Mouse (Mus musculus) intestine, postnatal 0 days (tissue): Measurements from ENCODE around the gene Tdrd12. TPM values are rescaled to one million over a fixed set of nuclear protein-coding genes. Genes with fewer than 3 reads are reported as not detected.
A peak's percentile ranks its signal among the peaks of the same experiment; 100 is the strongest.

Experiments used
- ATAC-seq: fragments of 200-750 bp; cut with Nextera tagmentation; 2 replicates; pipeline ENCODE4 v1.8.0; 2017; ENCODE audit warnings: mild to moderate bottlenecking, moderate TSS enrichment, moderate library complexity
- H3K27ac ChIP-seq: fragments of 300-500 bp; sonication (generic); 2 replicates; pipeline ENCODE4 v1.5.1; 2014; ENCODE audit warnings: mild to moderate bottlenecking, low read depth, low read length, moderate library complexity
- H3K27me3 ChIP-seq: fragments of 300-500 bp; sonication (generic); replicated peaks from 2 replicates; pipeline ENCODE4 v1.6.1; 2014; ENCODE audit warnings: low read length, mixed read lengths; ENCODE audit not compliant: control insufficient read depth, insufficient read depth
- H3K36me3 ChIP-seq: fragments of 300-500 bp; sonication (generic); 2 replicates; pipeline ENCODE4 v1.6.1; 2014; ENCODE audit warnings: mild to moderate bottlenecking, moderate library complexity; ENCODE audit not compliant: control insufficient read depth, insufficient read depth
- H3K4me1 ChIP-seq: fragments of 300-500 bp; sonication (generic); replicated peaks from 2 replicates; pipeline ENCODE4 v1.6.1; 2014; ENCODE audit warnings: antibody characterized with exemption, low read length, mixed read lengths; ENCODE audit not compliant: control insufficient read depth, insufficient read depth
- H3K4me2 ChIP-seq: fragments of 300-500 bp; sonication (generic); replicated peaks from 2 replicates; pipeline ENCODE4 v1.6.1; 2014; ENCODE audit warnings: low read depth, mild to moderate bottlenecking, moderate library complexity
- H3K4me3 ChIP-seq: fragments of 300-500 bp; sonication (generic); 2 replicates; pipeline ENCODE4 v1.5.1; 2014; ENCODE audit warnings: low read depth, low read length
- H3K9ac ChIP-seq: fragments of 300-500 bp; sonication (generic); 2 replicates; pipeline ENCODE4 v1.6.1; 2014; ENCODE audit warnings: mild to moderate bottlenecking, low read depth, low read length
- H3K9me3 ChIP-seq: fragments of 300-500 bp; sonication (generic); 2 replicates; pipeline ENCODE4 v1.6.1; 2016; ENCODE audit warnings: mixed run types; ENCODE audit not compliant: control insufficient read depth
- CTCF ChIP-seq: sonication (generic); IDR thresholded peaks from 2 replicates; pipeline ENCODE4 v1.5.1; 2016; ENCODE audit warnings: low read depth, mild to moderate bottlenecking, control low read depth, antibody characterized with exemption, moderate library complexity
- WGBS: fragments of 180-500 bp; shearing (Covaris S2); extraction: QIAGEN DNeasy Blood & Tissue Kit; methylation state at CpG from one replicate; pipeline ENCODE4 v1.1.7; 2014; 5-methylcytosine and 5-hydroxymethylcytosine counted together
- polyA plus RNA-seq: library from polyadenylated mRNA; unstranded; fragments of >200 nt; fragmentation: Nextera tagmentation; extraction: Ambion mirVana; gene quantifications from 2 replicates; pipeline ENCODE4 v1.2.1, GENCODE M21; 2015

The Tdrd12 gene
- polyA plus RNA-seq, 1 experiment from 2014 or later, result 2.0 TPM

- TF ChIP-seq CTCF, result no peak
- H3K4me3 ChIP-seq, result no peak overlapping the region
- H3K27me3 ChIP-seq, result no peaks in the 10 kb centered on the region
- no peak overlapping the region for H3K27ac ChIP-seq
- no peak overlapping the region for H3K4me2 ChIP-seq
- H3K36me3 ChIP-seq, result no peaks in the 10 kb centered on the region
- H3K4me1 ChIP-seq, result no peaks in the 10 kb centered on the region
- no peak for ATAC-seq
- H3K9me3 ChIP-seq, result no peaks in the 10 kb centered on the region
- no peak overlapping the region for H3K9ac ChIP-seq
- 78% methylated on average over 2 of the region's 2 CpGs for WGBS
Observed at GRCm38 (mm10) chr7:35564067-35564865, 26.7 kb upstream of the Tdrd12 start.

- H3K4me2 ChIP-seq, result no peak overlapping the region
- no peak for TF ChIP-seq CTCF
- peaks cover 3% of the 10 kb centered on the region; the same call in 1 of the 2 replicates for H3K4me1 ChIP-seq
- no peak overlapping the region for H3K27ac ChIP-seq
- H3K9me3 ChIP-seq, result no peaks in the 10 kb centered on the region
- no peaks in the 10 kb centered on the region for H3K36me3 ChIP-seq
- H3K9ac ChIP-seq, result no peak overlapping the region
- WGBS, result 68% methylated on average over 11 of the region's 11 CpGs
- H3K4me3 ChIP-seq, result no peak overlapping the region
- no peaks in the 10 kb centered on the region for H3K27me3 ChIP-seq
- ATAC-seq, result no peak
Observed at GRCm38 (mm10) chr7:35563071-35563470, 25.5 kb upstream of the Tdrd12 start.

- ATAC-seq, result no peak
- no peaks in the 10 kb centered on the region for H3K9me3 ChIP-seq
- no peak overlapping the region for H3K4me3 ChIP-seq
- WGBS, result 91% methylated on average over 3 of the region's 3 CpGs
- no peak for TF ChIP-seq CTCF
- no peaks in the 10 kb centered on the region for H3K36me3 ChIP-seq
- H3K27ac ChIP-seq, result no peak overlapping the region
- H3K4me1 ChIP-seq, result peaks cover 3% of the 10 kb centered on the region; the same call in 1 of the 2 replicates
- no peak overlapping the region for H3K9ac ChIP-seq
- no peak overlapping the region for H3K4me2 ChIP-seq
- no peaks in the 10 kb centered on the region for H3K27me3 ChIP-seq
Observed at GRCm38 (mm10) chr7:35559838-35560237, 22.3 kb upstream of the Tdrd12 start.

GRCm38 (mm10) chr7:35558681-35559080, 21.1 kb upstream of the Tdrd12 start:
- Histone ChIP-seq H3K4me2 (no peak overlapping the region), H3K9me3 (no peaks in the 10 kb centered on the region), H3K4me3 (no peak overlapping the region), H3K27me3 (no peaks in the 10 kb centered on the region), H3K36me3 (no peaks in the 10 kb centered on the region), H3K4me1 (peaks cover 3% of the 10 kb centered on the region; the same call in 1 of the 2 replicates), H3K9ac (no peak overlapping the region), H3K27ac (no peak overlapping the region)
- ATAC-seq, result no peak
- 32% methylated on average over 2 of the region's 2 CpGs for WGBS
- TF ChIP-seq CTCF, result no peak

- no peak for TF ChIP-seq CTCF
- H3K27ac ChIP-seq, result peak overlapping the region; percentile 47
- H3K9me3 ChIP-seq, result no peaks in the 10 kb centered on the region
- no peak overlapping the region for H3K9ac ChIP-seq
- H3K4me1 ChIP-seq, result peaks cover 3% of the 10 kb centered on the region; the same call in 1 of the 2 replicates
- WGBS, result 43% methylated on average over 3 of the region's 3 CpGs
- ATAC-seq, result no peak
- H3K4me3 ChIP-seq, result no peak overlapping the region
- H3K27me3 ChIP-seq, result no peaks in the 10 kb centered on the region
- H3K4me2 ChIP-seq, result no peak overlapping the region
- no peaks in the 10 kb centered on the region for H3K36me3 ChIP-seq
Observed at GRCm38 (mm10) chr7:35557577-35557976, 20.0 kb upstream of the Tdrd12 start.

- TF ChIP-seq CTCF, result no peak
- Histone ChIP-seq H3K9me3 (no peaks in the 10 kb centered on the region), H3K4me2 (no peak overlapping the region), H3K4me1 (peaks cover 3% of the 10 kb centered on the region; the same call in 1 of the 2 replicates), H3K27ac (no peak overlapping the region), H3K27me3 (no peaks in the 10 kb centered on the region), H3K9ac (no peak overlapping the region), H3K36me3 (no peaks in the 10 kb centered on the region), H3K4me3 (no peak overlapping the region)
- 69% methylated on average over 5 of the region's 5 CpGs for WGBS
- ATAC-seq, result no peak
Observed at GRCm38 (mm10) chr7:35556905-35557304, 19.4 kb upstream of the Tdrd12 start.
